Comparison of ENCODE assay signal across 9 mouse cellular contexts in the genomic region with DNA sequence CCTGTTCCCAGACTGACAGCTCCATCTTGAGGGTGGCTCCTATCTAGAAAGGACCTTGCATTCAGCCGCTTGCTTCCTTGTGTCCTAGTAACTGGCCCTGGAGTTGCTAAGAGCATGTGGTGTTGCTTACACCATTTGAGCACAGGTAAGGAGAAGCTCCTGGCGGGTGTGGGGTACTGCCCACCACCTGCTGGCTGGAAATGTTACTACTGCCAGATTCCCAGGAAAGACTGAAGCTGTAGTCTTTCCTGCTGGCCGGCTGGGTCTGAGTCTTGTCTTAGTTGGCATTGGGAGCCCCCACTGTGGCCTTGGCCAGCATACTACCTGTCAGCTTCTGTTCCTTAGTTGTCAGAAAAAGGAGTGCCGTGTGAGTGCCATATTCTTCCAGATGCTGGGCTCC. TPM values are rescaled to one million over a fixed set of nuclear protein-coding genes. Genes with fewer than 3 reads are reported as not detected.
DNase-seq lines count a peak whose midpoint lies in the region; ATAC-seq and TF ChIP-seq lines count a peak whose summit lies in the region.
"Had no signal": no experiment of that assay in that cellular context is flagged by ENCODE, and none has a peak within 500 bp of the region (broad histone marks: within the 10 kb centered on the region; RNA-seq: fewer than 3 reads in every experiment).

No protein-coding gene starts in this region.

- H3K36me3 ChIP-seq in embryonic facial prominence, embryonic 10.5 days (replicated peaks) = no peaks in the 10 kb centered on the region
- H3K36me3 ChIP-seq in limb, embryonic 13.5 days = peaks cover 21% of the 10 kb centered on the region

- WGBS in embryonic facial prominence, embryonic 10.5 days = 56% methylated on average over 4 of the region's 4 CpGs
- WGBS in limb, embryonic 13.5 days = 43% methylated on average over 4 of the region's 4 CpGs

- intact Hi-C loops in left cerebral cortex, adult 2 months (cut with DNase I) = loop anchor here (1.0 kb wide), 1 partner anchor 64 kb away; no protein-coding TSS in a partner anchor

- peak; percentile 49 for TF ChIP-seq CTCF in left cerebral cortex, adult 2 months (IDR thresholded peaks at IDR 0.05)

- no peak for ATAC-seq in limb, embryonic 13.5 days (ENCODE audit: low FRiP score, low read depth)
- ATAC-seq in erythroid progenitor cell, adult 5-6 weeks (replicated peaks; ENCODE audit: low FRiP score, poor library complexity, severe bottlenecking) = no peak
- ATAC-seq: midbrain, embryonic 16.5 days had no signal

- no peak overlapping the region for H3K4me3 ChIP-seq in left cerebral cortex, adult 2 months
- 0 out of 2 replicates have a peak overlapping the region, but pooled peaks have one; percentile 11 for H3K4me3 ChIP-seq in embryonic facial prominence, embryonic 10.5 days
- H3K4me3 ChIP-seq in limb, embryonic 13.5 days = peak overlapping the region; percentile 71

- H3K27ac ChIP-seq in left cerebral cortex, adult 2 months = no peak overlapping the region
- H3K27ac ChIP-seq in embryonic facial prominence, embryonic 10.5 days (replicated peaks) = no peak overlapping the region
- no peak overlapping the region for H3K27ac ChIP-seq in limb, embryonic 13.5 days

- DNase-seq in left cerebral cortex, adult 2 months (ENCODE audit: extremely low spot score in 1 of 2, low spot score in 2 of 2) = peak in 1 of 2 experiments; percentile 26
- DNase-seq in left cerebral cortex, adult 9 months (ENCODE audit: low spot score in 2 of 2) = no peak
- peak; percentile 50 for DNase-seq in NIH3T3 (ENCODE audit: low read depth)
- DNase-seq in embryonic facial prominence, embryonic 10.5 days (ENCODE audit: low spot score) = peak; percentile 35
- no peak for DNase-seq in gastrocnemius, adult 8-10 months (ENCODE audit: low spot score in 2 of 2)
- DNase-seq: layer of hippocampus, adult 9-11 months had no signal

- H3K4me2 ChIP-seq in limb, embryonic 13.5 days (replicated peaks) = peak overlapping the region; percentile 97

- 0 out of 2 replicates have a peak overlapping the region, but pooled peaks have one; percentile 90 for H3K9ac ChIP-seq in limb, embryonic 13.5 days

- peaks cover 41% of the 10 kb centered on the region for H3K4me1 ChIP-seq in embryonic facial prominence, embryonic 10.5 days
- peaks cover 68% of the 10 kb centered on the region for H3K4me1 ChIP-seq in limb, embryonic 13.5 days

- H3K9me3 ChIP-seq in embryonic facial prominence, embryonic 10.5 days = no peaks in the 10 kb centered on the region
- H3K9me3 ChIP-seq in limb, embryonic 13.5 days = no peaks in the 10 kb centered on the region

- peaks cover 52% of the 10 kb centered on the region for H3K27me3 ChIP-seq in embryonic facial prominence, embryonic 10.5 days (replicated peaks; ENCODE audit: low read depth, poor library complexity, severe bottlenecking)
- peaks cover 12% of the 10 kb centered on the region for H3K27me3 ChIP-seq in limb, embryonic 13.5 days

RNA-seq across cellular contexts. Expression of gene Sned1, which starts 2.6 kb away (rescaled TPM):
- 10 to 100 TPM in 1 of 2 experiments, 1 to 10 TPM in 1; 7.0 to 10.0 TPM for total RNA-seq in left cerebral cortex, adult 2 months (2021)
- polyA plus RNA-seq in embryonic facial prominence, embryonic 10.5 days (2016; fragmentation: Nextera tagmentation; extraction: Ambion mirVana) = 6.5 and 9.6 TPM in 2 replicates
- polyA plus RNA-seq in limb, embryonic 13.5 days (2015; fragmentation: Nextera tagmentation; extraction: Ambion mirVana) = 32.1 and 47.5 TPM in 2 replicates
- total RNA-seq in erythroid progenitor cell, adult 5-6 weeks (2015; ENCODE audit: low replicate concordance) = 1.3 TPM in 1 of 2 replicates, not detected in the other
- total RNA-seq in erythroid progenitor cell, adult 5-6 weeks (2017; ENCODE audit: low replicate concordance) = 0.61 TPM in 1 of 2 replicates, not detected in the other
- 1 to 10 TPM; 3.0 to 3.8 (median 3.5) TPM for total RNA-seq in gastrocnemius, adult 8-10 months (2022)

Comparison
In these comparisons a context has a peak if more than half of its experiments do, and no peak if none do; other contexts are left out.
1. DNase-seq: peak in NIH3T3 (single experiment) and embryonic facial prominence, embryonic 10.5 days (single experiment); none in left cerebral cortex, adult 9 months (0 of 2) and gastrocnemius, adult 8-10 months (0 of 2).